Mouse (Mus musculus) lung, postnatal 4 days (tissue): ENCODE results near the gene Cnnm2.

Experiments used
- DNase-seq, 2 experiments: peaks; one replicate each; pipeline ENCODE4 v3.0.0; 2021

Cnnm2 gene

GRCm38 (mm10) chr19:46849443-46849997 is 88.1 kb downstream of the Cnnm2 start:
- DNase-seq = no peak

- DNase-seq = no peak
These were observed 94.8 kb downstream of the Cnnm2 start for GRCm38 (mm10) chr19:46856232-46856631.

DNA sequence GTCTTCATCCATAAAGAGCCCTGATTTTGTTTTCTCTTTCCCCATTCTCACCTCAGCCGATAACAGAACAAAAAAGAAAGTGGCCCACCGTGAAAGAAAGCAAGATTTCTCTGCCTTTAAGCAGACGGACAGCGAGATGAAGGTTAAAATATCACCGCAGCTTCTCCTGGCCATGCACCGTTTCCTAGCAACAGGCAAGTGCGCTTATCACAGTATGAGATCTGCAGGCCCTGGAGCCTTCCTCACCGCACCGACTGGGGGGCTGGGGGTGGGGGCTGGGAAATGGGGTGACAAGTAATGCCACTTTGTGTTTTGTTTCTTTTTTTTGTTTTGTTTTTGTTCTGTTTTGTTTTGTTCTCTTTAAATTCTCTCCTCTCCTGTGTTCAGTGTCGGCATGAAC is 95.4 kb downstream of the Cnnm2 start:
- no peak for DNase-seq

GRCm38 (mm10) chr19:46857277-46857989 is 96.0 kb downstream of the Cnnm2 start:
- no peak for DNase-seq

DNA sequence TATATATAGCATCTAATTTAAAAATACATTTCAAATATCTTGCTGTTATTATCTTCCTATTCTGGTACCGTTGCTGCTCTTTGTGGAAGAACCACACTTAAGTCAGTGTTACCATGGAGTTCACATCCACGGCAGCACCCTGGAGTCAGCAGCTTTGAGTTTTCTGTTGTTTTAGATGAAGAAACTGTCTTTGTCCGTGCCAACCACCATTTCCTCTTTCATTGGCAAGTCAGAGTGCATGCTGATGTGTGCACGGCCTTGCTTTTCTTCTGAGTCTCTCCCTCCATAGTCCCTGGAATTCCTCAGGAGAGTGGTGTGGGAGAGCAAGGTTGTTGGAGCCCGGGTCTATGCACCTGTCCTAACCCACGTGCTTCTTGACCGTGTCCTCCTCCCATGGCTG is 96.8 kb downstream of the Cnnm2 start:
- no peak for DNase-seq

DNA sequence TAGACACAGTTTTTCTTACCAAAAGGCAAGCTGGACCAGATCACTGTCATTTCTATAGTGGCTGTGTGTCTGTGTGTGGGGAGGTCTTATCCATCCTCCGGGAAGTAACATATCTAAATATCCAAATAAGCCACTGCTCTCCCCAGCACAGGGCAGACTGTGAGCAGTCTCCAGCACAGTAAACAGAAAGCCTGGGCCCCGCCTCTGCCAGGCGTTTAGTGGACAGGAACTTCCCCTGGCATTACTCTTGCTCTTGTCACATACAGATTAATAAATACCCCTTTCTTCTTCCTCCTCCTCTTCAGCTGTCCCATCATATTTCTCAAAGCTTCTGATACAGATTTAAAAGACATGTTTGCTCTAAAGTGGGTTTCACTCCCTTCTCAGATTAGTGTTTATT is 101.2 kb downstream of the Cnnm2 start:
- no peak for DNase-seq

DNA sequence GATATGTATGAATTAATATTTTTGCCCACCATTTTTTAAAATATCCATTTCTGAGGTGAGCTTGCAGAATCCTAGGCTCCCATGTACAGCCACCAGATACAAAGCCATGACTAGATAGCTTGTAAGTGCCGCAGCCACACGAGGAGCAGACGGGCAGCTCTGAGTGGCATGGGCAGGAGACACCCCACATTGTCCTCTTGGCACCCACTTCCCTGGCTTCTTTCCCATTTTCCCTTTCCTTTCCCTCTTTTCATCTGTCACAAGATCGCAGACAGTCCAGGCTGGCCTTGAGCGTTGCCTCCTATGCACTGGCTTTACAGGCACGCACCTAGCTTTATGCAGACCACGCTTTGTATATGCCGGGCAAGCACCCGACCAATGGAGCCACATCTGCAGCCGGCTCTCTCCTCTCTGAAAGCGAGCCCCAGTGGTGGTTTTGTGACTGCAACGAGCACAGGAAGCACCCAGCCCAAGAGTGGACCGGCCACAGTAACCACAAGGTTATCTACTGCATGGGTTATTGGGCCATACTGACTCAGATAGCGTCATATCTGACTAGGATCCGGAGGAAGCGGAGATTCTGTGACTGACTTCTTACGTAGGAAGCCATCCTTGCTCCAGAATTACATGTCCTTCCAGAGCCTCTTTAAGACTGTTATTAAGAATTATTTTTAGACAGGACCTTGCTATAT is 102.0 kb downstream of the Cnnm2 start:
- DNase-seq = peak in 1 of 2 experiments; percentile 52

GRCm38 (mm10) chr19:46864079-46864478 is 102.7 kb downstream of the Cnnm2 start:
- no peak for DNase-seq

DNA sequence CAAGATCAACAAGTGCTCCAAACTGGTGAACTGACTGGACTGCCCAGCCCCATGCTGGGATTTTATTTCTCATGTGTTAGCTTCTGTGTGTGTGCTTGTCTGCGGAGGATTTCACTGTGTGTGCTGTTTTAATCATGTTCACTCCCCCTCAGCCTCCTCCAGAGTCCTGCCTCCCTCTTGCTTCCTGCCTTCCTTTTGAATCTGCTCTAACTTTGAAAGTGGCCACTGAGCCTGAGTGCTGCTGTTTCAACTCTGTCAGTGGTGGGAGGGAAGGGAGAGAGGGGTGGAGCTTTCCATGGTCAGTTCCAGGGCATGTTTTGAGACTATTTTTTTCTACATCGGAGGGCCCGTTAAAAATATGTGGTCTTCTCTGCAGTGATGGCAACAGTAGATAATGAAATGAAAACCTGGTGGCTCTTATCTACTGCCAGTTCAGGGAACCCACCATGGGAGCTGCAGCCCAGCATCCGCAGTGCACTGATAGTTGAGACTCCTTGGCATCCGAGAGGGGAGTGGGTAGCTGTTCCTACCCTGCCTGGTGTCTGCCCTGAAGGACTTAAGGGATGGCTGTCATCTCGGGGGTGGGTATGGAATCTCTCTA is 103.4 kb downstream of the Cnnm2 start:
- no peak for DNase-seq

GRCm38 (mm10) chr19:46865381-46865780 is 104.0 kb downstream of the Cnnm2 start:
- DNase-seq = no peak

DNA sequence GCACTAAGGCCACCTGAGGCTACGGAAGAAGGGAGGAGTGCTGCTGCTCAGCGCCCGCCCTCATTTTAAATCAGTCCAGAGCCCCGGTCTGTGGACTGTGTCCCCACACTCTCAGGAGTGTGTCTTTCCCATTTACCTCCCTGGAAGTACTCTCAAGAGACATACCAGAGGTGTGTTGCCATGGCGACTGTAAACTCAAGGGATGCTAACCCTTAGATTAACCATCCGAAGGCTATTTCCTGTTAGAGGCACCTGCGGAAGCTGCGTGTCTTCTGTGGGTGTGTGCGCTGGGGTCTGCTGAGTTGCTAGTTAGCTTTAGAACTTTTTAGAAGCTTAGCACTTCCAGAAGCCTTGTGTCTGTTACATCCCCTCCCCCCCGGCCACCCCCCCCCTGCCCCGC is 107.7 kb downstream of the Cnnm2 start:
- DNase-seq = no peak

GRCm38 (mm10) chr19:46869526-46869925 is 108.1 kb downstream of the Cnnm2 start:
- peak; percentile 78 to 87 for DNase-seq

DNA sequence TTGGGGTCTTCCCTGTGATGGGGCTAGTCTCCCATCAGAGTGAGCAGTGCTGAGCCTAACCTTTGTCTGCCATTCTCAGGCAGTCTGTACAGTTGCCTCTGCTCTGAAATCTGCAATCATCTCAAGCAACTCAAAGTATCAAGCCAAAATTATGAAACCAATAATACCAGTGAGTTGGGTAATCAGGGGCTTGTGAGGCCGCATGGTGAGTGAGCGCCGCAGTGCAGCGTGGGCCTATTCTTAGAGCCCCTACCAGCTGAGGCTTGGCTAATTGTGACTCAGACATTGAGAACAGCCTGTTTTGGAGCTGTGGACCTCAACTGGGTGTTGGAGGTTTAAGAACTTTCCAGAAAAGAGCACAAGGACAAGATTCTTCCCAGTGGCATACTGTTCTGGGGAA is 109.7 kb downstream of the Cnnm2 start:
- no peak for DNase-seq

DNA sequence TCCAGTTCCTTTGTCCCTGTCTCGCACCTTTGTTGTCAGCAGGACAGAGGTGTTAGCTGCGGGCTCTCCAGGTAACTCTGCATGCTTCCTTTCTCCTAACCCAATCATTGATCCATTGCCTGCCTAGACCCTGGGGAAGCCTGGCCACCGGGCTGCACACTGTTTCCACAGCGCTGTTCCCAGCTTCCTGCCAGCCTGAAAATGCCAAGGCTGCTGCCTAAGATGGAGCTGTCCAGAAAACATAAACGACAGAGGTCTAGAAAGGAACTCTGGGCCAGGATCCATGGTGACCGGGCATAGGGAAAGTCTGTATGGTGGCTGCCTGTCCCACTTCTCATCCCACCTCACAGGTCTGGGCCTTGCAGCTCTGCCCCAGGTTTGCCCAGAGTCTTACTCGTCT is 110.3 kb downstream of the Cnnm2 start:
- DNase-seq = no peak

DNA sequence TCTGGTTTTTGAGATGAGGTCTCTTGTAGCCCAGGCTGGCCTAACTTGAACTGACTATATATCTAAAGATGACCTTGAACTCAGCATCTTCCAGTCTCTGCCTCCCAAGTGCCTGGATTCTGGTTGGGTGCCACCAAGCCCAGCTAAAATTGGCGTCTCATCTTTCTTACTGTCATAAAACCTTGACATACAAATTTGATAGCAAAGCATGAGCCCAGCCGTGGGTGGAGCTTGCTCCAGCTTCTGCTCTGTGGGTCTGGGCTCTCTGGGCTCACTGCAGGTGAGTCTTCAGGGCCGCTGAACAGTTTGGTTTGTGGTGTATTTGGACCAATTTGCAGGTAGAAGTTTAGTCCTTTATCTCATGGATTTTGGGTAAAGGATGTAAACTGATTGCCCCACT is 112.5 kb downstream of the Cnnm2 start:
- no peak for DNase-seq

GRCm38 (mm10) chr19:46875790-46876189 is 114.4 kb downstream of the Cnnm2 start:
- DNase-seq = peak; percentile 73 to 87

- DNase-seq = no peak
These were observed 116.5 kb downstream of the Cnnm2 start for GRCm38 (mm10) chr19:46877886-46878285.

DNA sequence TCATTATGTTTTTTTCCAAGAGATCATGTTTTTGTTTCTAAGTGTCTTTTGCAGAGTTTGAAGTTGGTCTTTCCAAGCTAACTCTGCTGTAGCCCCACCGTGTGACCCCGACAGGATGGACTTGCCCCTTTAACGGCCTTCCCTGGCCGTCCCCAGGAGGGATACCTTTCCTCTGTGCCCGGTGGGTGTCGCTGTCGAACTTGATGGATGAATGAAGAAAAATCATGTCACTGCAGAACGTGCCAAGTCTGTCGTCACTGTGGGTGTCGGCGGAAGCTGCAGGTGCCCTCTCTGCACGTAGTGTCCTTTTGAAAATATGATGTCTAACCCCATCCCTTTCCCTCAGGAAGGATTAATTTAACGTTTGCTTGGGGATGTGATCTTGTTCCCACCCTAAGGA is 117.0 kb downstream of the Cnnm2 start:
- DNase-seq = peak; percentile 66 to 73

DNA sequence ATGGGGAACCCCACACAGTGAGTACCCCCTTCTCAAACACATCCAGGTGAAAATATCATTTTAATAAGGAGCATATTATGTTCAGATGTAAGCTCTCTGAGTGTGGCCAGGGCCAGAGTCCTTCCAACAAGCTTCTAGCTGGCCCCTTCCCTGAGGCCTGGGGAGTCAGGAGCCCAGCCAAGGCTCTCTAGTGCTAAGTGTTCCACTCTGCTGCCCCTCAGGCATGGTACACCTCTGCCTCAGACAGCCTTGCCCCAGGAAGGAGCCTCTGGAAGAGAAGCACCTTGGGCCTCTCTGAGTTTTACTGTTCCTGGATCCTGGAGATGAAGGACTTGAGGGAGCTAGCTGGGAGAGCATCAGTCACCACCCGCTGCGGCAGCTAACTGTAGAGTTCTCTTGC is 118.5 kb downstream of the Cnnm2 start:
- DNase-seq = peak in 1 of 2 experiments; percentile 13

DNA sequence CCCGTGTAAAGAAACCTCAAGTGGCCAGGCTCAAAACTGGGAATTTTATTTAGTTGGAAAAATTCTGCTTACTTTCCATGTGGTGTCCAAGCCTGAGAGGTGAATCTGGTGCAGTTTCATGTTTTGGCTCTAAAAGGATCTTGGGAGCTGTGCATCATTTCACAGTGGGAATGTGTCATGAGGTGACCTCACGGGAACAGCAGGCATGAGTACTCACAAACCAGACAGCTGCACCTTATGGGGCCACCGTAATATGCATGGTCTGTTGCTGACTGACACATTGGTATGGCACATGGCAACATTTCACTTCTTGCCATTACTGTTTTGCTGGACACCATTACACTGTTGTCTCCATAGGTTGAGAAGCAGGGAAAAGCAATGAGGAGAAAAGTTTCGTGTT is 124.0 kb downstream of the Cnnm2 start:
- peak in 1 of 2 experiments; percentile 10 for DNase-seq

GRCm38 (mm10) chr19:46886826-46887225 is 125.4 kb downstream of the Cnnm2 start:
- peak; percentile 33 to 48 for DNase-seq

DNA sequence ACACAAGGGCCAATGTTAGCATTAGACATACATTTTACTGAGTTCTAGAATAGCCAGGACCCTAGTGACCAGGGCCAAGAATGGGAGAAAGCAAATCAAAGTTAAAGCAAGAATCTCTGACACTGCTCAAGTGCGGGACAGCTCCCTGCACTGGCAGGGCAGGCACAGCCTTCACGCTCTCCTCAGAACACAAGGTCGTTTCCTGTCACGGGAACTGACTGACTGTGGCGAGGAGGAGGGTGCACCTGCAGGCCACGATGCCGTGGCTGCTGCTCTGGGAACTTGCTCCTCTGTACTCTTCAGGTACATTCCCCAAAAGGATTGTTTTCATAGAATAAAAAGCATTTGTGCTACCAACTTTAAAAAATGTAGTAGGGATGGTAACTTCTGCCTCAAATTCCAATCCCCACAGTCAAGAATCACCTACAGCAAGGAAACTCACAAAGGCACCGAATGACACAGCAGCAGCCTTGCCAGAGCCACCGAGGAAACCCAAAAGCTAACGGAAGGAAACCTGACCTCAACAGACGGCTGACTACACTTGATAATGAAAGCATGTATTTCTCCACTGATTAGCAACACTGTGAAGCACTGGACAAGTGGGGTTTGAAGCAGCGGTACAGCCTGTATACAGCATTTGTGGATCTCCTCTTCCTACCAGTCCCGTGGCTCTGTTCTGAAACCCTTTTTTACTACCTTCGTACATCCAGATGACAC is 126.6 kb downstream of the Cnnm2 start:
- no peak for DNase-seq

- no peak for DNase-seq
These were observed 128.3 kb downstream of the Cnnm2 start for GRCm38 (mm10) chr19:46889666-46890065.
